Mouse (Mus musculus) CD4-positive, CD25-positive, alpha-beta regulatory T cell, adult 2 months (primary cell): Measurements from ENCODE around the gene Gm42906.

Source experiments
- DNase-seq: peaks from one replicate; pipeline ENCODE4 v3.0.0-alpha.2; 2012; ENCODE audit warnings: low read depth, low spot score

Gm42906 gene

DNA sequence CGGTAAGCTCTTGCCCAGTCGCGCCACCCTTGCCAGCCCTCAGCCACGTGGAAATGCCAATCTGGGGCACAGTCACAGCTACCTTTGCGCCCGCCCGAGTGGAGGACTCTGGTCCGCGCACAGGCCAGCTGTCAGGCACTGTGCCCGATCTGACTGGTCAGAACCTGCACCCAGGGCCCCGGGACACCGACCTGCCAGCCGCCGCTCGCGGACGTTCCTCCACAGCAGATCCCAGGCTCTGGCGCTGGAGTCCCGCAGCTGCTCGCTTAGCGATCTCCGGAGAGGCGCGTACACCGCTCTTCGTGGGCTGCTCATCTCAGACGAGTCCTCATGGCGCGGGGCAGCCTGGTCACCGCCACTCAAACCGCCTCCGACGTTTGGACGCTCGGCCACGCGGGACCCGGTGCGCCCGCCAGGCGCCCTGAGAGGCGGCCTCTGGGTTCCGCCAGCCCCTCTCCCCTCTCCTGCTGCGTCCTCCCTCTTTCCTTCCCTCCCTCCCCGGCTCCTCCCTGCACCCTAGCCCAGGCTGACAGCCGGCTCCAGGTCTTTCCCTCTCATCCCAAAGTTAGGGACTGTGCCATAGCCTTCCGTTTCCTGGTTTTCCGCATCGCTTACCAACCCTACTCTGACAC lies 194.4 kb downstream of the Gm42906 start, which contains the start of gene Stard13:
Gene Stard13 (minus strand): TSS at position 437 of the 632 bp plus-strand sequence.
- DNase-seq, result peak; percentile 7

GRCm38 (mm10) chr5:151232576-151233299 lies 195.2 kb downstream of the Gm42906 start:
- DNase-seq, result no peak

GRCm38 (mm10) chr5:151231861-151232260 lies 196.1 kb downstream of the Gm42906 start:
- DNase-seq, result no peak

DNA sequence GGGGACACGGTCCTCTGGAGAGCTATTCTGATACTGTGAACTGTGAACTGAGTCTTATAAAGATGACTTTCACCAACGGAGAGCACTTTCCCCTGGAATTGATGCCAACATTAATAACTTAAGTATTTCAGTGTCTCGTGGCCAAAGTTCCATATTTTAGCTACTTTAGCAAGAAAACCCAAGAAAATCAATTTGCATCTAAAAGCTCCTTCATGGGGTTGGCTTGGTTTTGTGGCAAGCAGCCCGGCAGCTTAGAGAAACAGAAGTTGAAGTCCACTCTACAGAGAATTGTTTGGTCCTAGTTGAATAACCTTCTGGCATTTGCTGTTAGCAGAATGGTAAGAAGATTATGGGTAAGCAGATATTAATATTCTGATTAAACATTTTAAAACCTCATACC lies 196.6 kb downstream of the Gm42906 start:
- DNase-seq, result no peak

DNA sequence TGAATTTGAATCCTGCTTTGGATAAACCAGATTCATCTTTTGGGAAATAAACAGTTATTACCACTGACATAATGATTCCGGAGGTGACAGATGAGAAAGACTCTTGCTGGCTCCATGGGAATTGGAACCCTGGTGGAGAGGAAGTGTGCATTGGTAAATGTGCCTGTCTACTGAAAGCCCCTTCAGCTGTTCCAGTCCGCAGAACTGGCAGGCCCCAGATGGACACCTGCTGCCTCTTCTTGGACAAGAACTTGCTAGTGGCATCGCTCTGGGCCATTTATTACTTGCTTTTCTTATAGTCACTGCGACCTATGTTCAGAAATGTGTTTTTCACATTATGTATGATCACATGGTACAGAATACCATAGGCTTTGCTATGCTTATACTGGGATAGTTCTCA lies 197.5 kb downstream of the Gm42906 start:
- no peak for DNase-seq

DNA sequence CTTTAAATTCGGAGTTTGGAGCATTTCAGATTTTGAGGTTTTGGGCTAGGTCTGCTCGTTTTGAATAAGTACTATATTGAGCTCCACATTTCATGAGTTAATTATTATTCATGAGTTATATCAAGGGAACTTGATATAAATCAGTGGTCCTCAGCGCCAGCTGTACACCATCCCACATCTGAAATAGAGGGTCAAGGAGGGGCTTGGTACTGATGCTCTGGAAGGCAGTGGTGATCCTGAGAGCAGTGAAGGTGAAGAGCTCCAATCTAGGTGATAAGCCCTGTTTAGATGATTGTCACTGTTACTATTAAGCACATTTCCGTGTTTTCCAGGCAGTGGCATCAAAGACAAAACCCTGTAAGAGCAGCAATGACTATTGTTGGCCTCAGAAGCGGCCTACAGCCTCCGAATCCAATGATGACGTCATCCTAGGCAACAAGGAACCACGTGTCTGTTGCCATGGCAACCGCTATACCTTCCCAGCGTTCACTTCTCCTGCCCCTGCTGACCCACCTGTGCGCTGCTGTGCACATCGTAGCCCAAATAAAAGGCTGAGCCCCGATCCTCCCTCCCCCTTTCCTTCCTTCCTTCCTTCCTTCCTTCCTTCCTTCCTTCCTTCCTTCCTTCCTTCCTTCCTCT lies 199.5 kb downstream of the Gm42906 start:
- DNase-seq, result no peak

GRCm38 (mm10) chr5:151223696-151224366 lies 204.1 kb downstream of the Gm42906 start:
- no peak for DNase-seq

DNA sequence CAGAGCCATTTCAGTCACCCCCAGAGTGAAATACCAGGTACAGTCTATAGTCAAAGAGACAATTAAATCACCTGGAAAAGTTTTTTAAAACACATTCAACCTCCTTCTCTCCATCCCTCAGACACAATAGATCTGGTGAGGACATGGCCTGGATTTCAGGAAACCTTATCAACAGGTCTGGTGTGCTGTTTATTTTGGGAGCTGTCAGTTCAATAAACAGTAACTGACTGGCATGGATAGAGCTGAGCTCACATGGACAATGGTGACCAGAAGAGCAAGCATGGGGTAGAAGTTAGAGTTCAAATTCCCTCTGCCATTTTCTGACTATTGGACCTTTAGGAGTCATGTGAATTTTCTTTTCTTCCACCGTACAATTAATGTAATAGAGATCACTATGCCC lies 205.2 kb downstream of the Gm42906 start:
- no peak for DNase-seq

- no peak for DNase-seq
These were observed 209.3 kb downstream of the Gm42906 start for GRCm38 (mm10) chr5:151218689-151219115.

DNA sequence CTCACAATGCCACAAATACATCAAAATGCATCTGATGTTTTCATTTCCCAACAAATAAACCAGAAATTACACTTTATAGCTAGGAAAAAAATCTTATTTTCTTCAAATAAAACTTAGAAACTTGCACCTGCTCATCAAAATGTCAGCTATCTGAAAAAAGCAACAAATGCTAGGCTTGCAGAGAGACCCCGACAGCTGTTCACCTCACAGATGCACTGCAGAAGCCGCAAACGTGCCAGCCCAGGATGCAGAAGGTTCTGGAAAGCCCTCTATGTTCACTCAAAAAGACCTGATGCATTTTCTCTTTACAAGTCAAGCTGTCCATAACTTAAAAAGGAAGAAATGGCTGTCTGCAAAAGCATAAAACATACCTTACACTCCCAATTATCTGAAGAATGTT lies 214.9 kb downstream of the Gm42906 start:
- no peak for DNase-seq

DNA sequence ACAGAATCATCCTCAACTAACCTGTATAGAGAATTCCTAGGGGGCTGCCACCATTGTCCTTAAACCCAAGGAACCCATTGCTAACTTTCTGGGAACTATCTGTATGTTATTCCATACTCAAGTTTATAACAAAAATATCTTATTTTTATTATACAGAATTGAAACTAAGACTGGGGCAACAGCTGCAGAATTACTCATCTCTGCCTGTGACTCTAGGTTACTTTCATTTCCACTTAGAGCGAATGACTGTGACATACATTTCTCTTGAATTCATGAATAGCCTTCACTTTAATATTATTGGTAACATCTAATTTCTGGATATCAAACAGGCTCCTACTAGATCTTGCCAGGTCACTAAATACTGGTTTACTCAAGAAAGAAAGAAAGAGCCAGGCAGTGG lies 217.1 kb downstream of the Gm42906 start:
- no peak for DNase-seq

DNA sequence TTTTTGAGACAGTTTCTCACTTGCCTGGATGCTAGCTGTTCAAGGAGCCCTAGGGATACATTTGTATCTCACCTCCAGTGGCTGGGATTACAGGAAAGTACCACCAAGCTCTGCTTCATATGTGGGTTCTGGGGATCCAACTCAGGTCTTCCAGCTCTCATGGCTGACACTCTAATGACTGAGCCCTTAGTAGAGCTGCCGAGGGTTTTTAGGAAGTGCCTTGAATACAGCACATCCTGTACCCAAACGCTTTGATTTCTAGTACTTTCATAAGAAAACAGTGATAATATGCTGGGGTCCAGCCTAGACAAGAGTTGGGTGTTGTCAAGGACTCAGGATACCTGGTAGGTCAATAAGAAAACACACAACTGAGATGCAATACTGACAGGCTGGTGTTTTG lies 217.9 kb downstream of the Gm42906 start:
- DNase-seq, result no peak

GRCm38 (mm10) chr5:151205017-151205416 lies 222.9 kb downstream of the Gm42906 start:
- DNase-seq, result no peak

GRCm38 (mm10) chr5:151202925-151203324 lies 225.0 kb downstream of the Gm42906 start:
- no peak for DNase-seq

- no peak for DNase-seq
These were observed 226.7 kb downstream of the Gm42906 start for GRCm38 (mm10) chr5:151201220-151201619.

DNA sequence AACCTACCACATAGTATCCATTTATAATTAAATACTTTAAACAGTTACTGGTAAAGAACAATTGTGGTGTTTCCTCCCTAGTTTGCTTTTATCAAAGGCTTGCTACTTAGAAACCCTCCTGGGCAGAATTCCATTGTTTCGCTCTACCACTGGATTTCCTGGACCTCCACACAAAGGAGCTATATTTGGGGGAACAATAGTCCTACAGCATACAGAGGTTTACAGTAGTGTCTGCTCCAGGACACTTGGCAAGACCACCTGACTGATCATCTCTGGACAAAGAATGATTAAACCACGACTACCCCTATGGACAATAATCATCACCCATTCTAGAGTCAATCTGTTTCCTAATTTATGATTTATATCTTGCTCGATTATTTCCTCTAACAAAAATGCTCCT lies 228.7 kb downstream of the Gm42906 start:
- DNase-seq, result no peak

- no peak for DNase-seq
These were observed 231.2 kb downstream of the Gm42906 start for GRCm38 (mm10) chr5:151196603-151197272.

DNA sequence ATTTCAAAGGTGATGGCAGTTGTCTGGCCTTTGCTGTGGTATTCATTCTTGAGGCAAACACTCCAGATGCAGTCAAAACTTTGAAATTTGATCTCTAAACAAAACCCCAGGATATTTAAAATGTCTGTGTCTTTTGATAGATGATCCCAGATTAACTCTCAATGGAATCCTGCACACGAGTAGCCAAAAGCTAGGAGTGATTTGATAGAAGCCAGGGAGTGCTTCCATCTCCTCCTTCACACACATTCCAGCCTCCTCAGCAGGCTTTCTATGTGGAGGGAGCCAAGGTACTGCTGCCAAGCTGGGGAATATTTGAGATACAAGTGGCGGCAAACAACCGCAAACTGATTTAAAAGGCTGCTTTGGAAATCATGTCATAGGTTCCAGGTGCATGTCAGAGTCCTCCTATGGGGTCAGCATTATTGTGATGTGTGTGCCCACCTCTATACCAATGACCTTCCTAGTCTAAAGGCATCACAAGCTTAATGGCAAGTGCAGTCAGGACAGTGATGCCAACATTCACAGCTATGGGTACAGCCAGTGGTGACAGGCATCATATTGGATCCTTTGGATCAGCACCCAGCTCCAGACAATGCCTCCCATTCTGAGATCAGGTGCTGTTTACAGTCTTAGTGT lies 234.0 kb downstream of the Gm42906 start:
- no peak for DNase-seq

GRCm38 (mm10) chr5:151192266-151192665 lies 235.7 kb downstream of the Gm42906 start:
- no peak for DNase-seq

DNA sequence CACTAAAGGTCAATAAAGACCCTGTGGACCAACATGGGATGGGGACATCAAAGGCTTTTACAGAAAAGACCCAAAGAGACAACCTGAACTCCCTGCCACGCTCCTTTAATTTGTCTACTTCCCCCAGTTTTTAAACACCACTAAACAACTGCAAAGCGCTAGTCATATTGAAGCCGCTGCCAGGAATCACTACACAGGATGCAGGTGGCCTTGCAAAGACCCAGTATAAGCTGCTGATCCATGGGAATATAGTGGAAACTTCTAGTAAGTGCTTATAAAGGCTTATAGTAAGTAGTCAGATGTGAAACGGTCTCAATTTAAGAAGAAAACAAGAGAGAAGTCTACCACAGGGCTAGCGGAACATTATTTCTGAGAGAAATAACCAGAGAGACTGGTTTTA lies 237.2 kb downstream of the Gm42906 start:
- no peak for DNase-seq

DNA sequence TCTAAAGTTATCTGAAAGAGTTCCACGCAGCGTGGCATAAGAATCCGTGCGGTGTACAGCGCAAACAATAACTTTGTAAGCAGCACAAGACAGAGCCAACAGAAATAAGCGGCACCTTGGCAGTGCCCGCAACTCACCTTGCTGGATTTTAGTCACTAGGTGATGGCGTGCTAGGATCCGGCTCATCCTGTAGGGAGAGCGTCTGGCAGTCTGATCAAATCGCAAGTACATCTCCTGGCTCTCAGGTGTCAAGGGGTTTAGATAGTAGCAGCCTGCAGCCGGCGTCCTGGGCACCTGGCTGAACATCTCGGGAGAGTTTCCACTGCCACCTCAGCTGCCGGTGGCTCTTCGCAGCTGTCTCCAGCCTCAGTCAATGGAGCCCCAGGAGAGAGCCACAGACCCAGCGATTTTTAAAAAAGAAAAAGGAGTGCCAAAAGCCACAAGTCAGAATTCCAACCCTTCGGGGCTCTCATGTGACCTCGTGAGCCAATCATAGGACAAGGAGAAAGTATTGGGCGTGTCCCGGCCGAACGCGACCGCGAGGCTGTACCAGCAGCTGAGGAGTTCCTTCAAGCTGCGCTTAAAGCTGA lies 238.1 kb downstream of the Gm42906 start:
- DNase-seq, result peak; percentile 24
